ENCODE assay signal across 11 mouse cellular contexts in the genomic region with DNA sequence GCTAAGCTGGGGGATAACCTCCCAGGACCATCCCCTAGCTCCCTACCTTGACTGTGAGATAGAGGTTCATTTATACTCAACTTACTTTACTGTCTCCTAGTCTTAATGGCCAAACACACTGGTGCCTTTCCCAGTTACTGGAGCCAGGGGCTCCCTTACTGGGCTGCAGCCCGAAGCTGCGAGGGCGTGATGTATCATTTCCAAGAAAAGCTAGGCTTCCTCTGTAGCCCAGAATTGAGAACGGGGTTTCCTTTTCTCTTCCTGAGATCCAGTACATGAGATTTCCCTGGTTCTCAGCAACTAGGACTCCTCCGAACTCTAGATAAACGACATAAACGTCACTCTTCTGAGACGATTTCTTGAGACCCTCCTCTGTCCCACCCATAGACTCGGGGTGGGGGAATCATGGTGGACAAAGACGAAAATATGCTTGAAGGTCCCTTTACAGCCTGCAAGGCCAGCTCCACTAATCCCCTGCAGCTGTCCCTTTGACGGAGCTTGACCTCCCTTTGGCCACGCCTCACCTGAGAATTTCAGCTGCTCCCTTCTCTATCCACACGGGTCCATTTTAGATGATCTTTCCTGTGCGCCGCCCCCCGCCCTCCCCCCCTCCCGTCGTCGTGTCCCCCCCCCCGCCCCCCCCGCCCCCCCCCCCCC. TPM values are rescaled to one million over a fixed set of nuclear protein-coding genes. Genes with fewer than 3 reads are reported as not detected.
DNase-seq lines count a peak whose midpoint lies in the region; ATAC-seq and TF ChIP-seq lines count a peak whose summit lies in the region.
"Had no signal": no experiment of that assay in that cellular context is flagged by ENCODE, and none has a peak within 500 bp of the region (broad histone marks: within the 10 kb centered on the region; RNA-seq: fewer than 3 reads in every experiment).

No protein-coding gene starts in this region.

- H3K9me3 ChIP-seq in heart, embryonic 14.5 days (ENCODE audit: control insufficient read depth, low read length) = no peaks in the 10 kb centered on the region
- no peaks in the 10 kb centered on the region for H3K9me3 ChIP-seq in midbrain, embryonic 14.5 days (ENCODE audit: control insufficient read depth, low read length)
- H3K9me3 ChIP-seq: hindbrain, embryonic 15.5 days; liver, embryonic 15.5 days had no signal

- H3K4me3 ChIP-seq in layer of hippocampus, adult 2 months = peak overlapping the region; percentile 20; the same call in 1 of the 2 replicates
- H3K4me3 ChIP-seq in heart, embryonic 14.5 days (ENCODE audit: control insufficient read depth in 1 of 2, insufficient read depth in 1 of 2, low read depth in 1 of 2, low read length in 2 of 2) = peak overlapping the region; percentile 10 to 11; a peak in 1 of 4 replicates
- no peak overlapping the region for H3K4me3 ChIP-seq in midbrain, embryonic 14.5 days (replicated peaks; ENCODE audit: low read depth, low read length)
- H3K4me3 ChIP-seq: hindbrain, embryonic 15.5 days; liver, embryonic 15.5 days had no signal

- ATAC-seq in heart, embryonic 14.5 days (ENCODE audit: insufficient number of reproducible peaks, insufficient read depth, low FRiP score, low read depth) = no peak
- no peak for ATAC-seq in midbrain, embryonic 14.5 days (ENCODE audit: low FRiP score, low TSS enrichment)

- H3K36me3 ChIP-seq in heart, embryonic 14.5 days (ENCODE audit: control insufficient read depth, insufficient read depth, low read length) = no peaks in the 10 kb centered on the region
- H3K36me3 ChIP-seq in midbrain, embryonic 14.5 days (ENCODE audit: control insufficient read depth, insufficient read depth, low read length) = no peaks in the 10 kb centered on the region
- H3K36me3 ChIP-seq: hindbrain, embryonic 15.5 days; liver, embryonic 15.5 days had no signal

- DNase-seq in embryo, embryonic 10 days (ENCODE audit: low spot score) = peak; percentile 56
- no peak for DNase-seq in embryo, embryonic 9.5 days (ENCODE audit: extremely low spot score)
- no peak for DNase-seq in layer of hippocampus, adult 2 months (ENCODE audit: low spot score in 2 of 2)
- DNase-seq in layer of hippocampus, adult 18-20 months (ENCODE audit: low spot score in 2 of 2) = no peak
- no peak for DNase-seq in midbrain, embryonic 14.5 days
- DNase-seq in layer of hippocampus, postnatal 10 days (ENCODE audit: low spot score in 2 of 2) = no peak
- DNase-seq in spleen, postnatal 14 days (ENCODE audit: low spot score in 2 of 2) = no peak

- 41% methylated on average over 13 of the region's 21 CpGs for WGBS in heart, embryonic 14.5 days
- 34% methylated on average over 19 of the region's 21 CpGs for WGBS in midbrain, embryonic 14.5 days

- peaks cover 3 to 8% of the 10 kb centered on the region in 2 experiments; a peak in 2 of 4 replicates for H3K4me1 ChIP-seq in heart, embryonic 14.5 days (ENCODE audit: control insufficient read depth in 2 of 2, insufficient read depth in 2 of 2, low read length in 2 of 2)
- H3K4me1 ChIP-seq in midbrain, embryonic 14.5 days (ENCODE audit: control insufficient read depth, insufficient read depth, low read length) = no peaks in the 10 kb centered on the region
- H3K4me1 ChIP-seq: hindbrain, embryonic 15.5 days; liver, embryonic 15.5 days had no signal

- no peak overlapping the region for H3K9ac ChIP-seq in heart, embryonic 14.5 days (ENCODE audit: low read length)
- no peak overlapping the region for H3K9ac ChIP-seq in midbrain, embryonic 14.5 days (replicated peaks; ENCODE audit: low read length)
- H3K9ac ChIP-seq: hindbrain, embryonic 15.5 days; liver, embryonic 15.5 days had no signal

- peak overlapping the region; percentile 46 for H3K4me2 ChIP-seq in heart, embryonic 14.5 days (ENCODE audit: low read length)
- peak overlapping the region; percentile 33 for H3K4me2 ChIP-seq in midbrain, embryonic 14.5 days (ENCODE audit: low read length)
- H3K4me2 ChIP-seq: hindbrain, embryonic 15.5 days; liver, embryonic 15.5 days had no signal

- H3K27me3 ChIP-seq in heart, embryonic 14.5 days (ENCODE audit: control insufficient read depth, insufficient read depth, low read length) = no peaks in the 10 kb centered on the region
- no peaks in the 10 kb centered on the region for H3K27me3 ChIP-seq in midbrain, embryonic 14.5 days (ENCODE audit: control insufficient read depth, insufficient read depth, low read length)
- H3K27me3 ChIP-seq: hindbrain, embryonic 15.5 days had no signal

- TF ChIP-seq CTCF in layer of hippocampus, adult 2 months (conservative IDR thresholded peaks at IDR 0.05) = no peak

- H3K27ac ChIP-seq in layer of hippocampus, adult 2 months = no peak overlapping the region
- no peak overlapping the region for H3K27ac ChIP-seq in heart, embryonic 14.5 days (replicated peaks in 1 of 2; ENCODE audit: control insufficient read depth in 1 of 2, insufficient read depth in 1 of 2, low read depth in 2 of 2, low read length in 2 of 2)
- H3K27ac ChIP-seq in midbrain, embryonic 14.5 days (replicated peaks; ENCODE audit: low read depth, low read length) = no peak overlapping the region
- H3K27ac ChIP-seq: hindbrain, embryonic 15.5 days; liver, embryonic 15.5 days had no signal

RNA-seq across cellular contexts. Expression of a gene that starts 28.5 kb away (rescaled TPM):
- total RNA-seq in layer of hippocampus, adult 2 months (2021) = 100 to 1,000 TPM; 208 to 222 TPM
- total RNA-seq in layer of hippocampus, adult 18-20 months (2021) = 100 to 1,000 TPM; 215 to 227 TPM
- polyA plus RNA-seq in heart, embryonic 14.5 days (2014; fragmentation: Nextera tagmentation; extraction: Ambion mirVana) = 190 and 225 TPM in 2 replicates
- 141 and 151 TPM in 2 replicates for polyA plus RNA-seq in midbrain, embryonic 14.5 days (2014; fragmentation: Nextera tagmentation; extraction: Ambion mirVana)
- total RNA-seq in layer of hippocampus, postnatal 10 days (2021) = 100 to 1,000 TPM; 205 to 226 TPM

RNA-seq across cellular contexts. Expression of a gene that starts 54.7 kb away (rescaled TPM):
- not detected for total RNA-seq in layer of hippocampus, adult 2 months (2021)
- total RNA-seq in layer of hippocampus, adult 18-20 months (2021) = not detected
- 0.07 TPM in 1 of 2 replicates, not detected in the other for polyA plus RNA-seq in heart, embryonic 14.5 days (2014; fragmentation: Nextera tagmentation; extraction: Ambion mirVana)
- polyA plus RNA-seq in midbrain, embryonic 14.5 days (2014; fragmentation: Nextera tagmentation; extraction: Ambion mirVana) = 0.11 and 0.13 TPM in 2 replicates
- total RNA-seq in layer of hippocampus, postnatal 10 days (2021) = under 1 TPM in 1 of 2 experiments, not detected in 1; 0.11 TPM
- total RNA-seq: common myeloid progenitor, adult 5-6 weeks had no signal
